Mouse (Mus musculus) erythroblast, embryonic 14.5 days (primary cell): ENCODE data around the gene Foxp1.

Experiments used
- GATA1 ChIP-seq: IDR thresholded peaks from 2 replicates; pipeline ENCODE4 v1.6.1; 2012; ENCODE audit warnings: low read length, inconsistent platforms, mixed read lengths
- TAL1 ChIP-seq: IDR thresholded peaks from 3 replicates; pipeline ENCODE4 v1.6.1; 2012; ENCODE audit warnings: low read length, inconsistent platforms, mixed read lengths

DNA sequence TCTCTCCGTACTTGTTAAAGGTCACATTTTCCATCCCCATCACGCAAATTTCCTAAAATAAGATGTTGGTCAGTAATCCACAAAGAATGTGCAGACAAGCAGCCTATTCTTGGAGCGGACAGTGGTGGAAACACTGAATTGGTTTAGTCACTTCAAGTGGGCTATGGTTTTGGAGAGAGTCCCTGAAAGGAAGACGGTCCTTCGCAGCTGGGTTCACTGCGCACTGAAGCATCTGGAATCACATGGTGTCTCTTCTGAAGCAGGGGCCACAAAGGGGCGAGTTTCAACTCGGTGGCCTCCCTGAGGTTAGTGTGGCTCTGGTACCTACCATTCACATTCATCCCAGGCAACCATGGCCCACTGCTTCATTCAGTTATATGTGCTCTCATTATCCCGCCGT is 588.1 kb downstream of the Foxp1 start:
- TF ChIP-seq GATA1 (no peak), TAL1 (no peak)
